In the genomic region with DNA sequence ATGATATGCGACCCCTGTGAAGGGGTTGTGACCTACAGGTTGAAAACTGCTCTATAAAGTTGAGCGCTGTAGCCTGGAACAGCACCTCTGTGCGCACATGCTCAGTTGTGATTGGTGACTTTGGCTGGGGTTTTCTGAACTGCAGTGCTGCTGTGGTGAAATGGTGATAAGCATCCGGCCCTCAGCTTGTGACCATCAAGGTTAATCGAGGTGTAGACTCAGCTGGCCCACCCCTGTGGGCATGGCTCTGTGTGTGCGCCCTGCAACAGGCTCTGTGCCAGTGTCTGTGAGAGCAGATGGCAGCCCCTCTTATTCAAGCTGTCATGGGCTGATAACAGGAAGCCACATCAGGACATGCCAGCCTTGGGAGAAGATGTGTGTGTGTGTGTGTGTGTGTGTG, we compare ENCODE assay signal across 15 mouse cellular contexts. TPM values are rescaled to one million over a fixed set of nuclear protein-coding genes. Genes with fewer than 3 reads are reported as not detected.
A peak's percentile ranks its signal among the peaks of the same experiment; 100 is the strongest.
DNase-seq lines count a peak whose midpoint lies in the region; ATAC-seq and TF ChIP-seq lines count a peak whose summit lies in the region.
"Had no signal": no experiment of that assay in that cellular context is flagged by ENCODE, and none has a peak within 500 bp of the region (broad histone marks: within the 10 kb centered on the region; RNA-seq: fewer than 3 reads in every experiment).

No protein-coding gene starts in this region.

- 88% methylated on average over 6 of the region's 6 CpGs for WGBS in intestine, embryonic 15.5 days
- 87% methylated on average over 6 of the region's 6 CpGs for WGBS in intestine, postnatal 0 days
- 87% methylated on average over 6 of the region's 6 CpGs for WGBS in intestine, embryonic 16.5 days
- 89% methylated on average over 6 of the region's 6 CpGs for WGBS in neural tube, embryonic 15.5 days

- DNase-seq in brain, adult 2 months (ENCODE audit: low read depth, low spot score): peak; percentile 38
- DNase-seq in right cerebral cortex, postnatal 10 days (ENCODE audit: low spot score in 2 of 2): no peak
- DNase-seq in gastrocnemius, postnatal 14 days: no peak
- DNase-seq: cerebellum, adult 9-11 months; kidney, adult 2 months; right cerebral cortex, postnatal 4 days had no signal

- no peak overlapping the region for H3K4me3 ChIP-seq in intestine, embryonic 15.5 days (replicated peaks)
- H3K4me3 ChIP-seq in intestine, postnatal 0 days (ENCODE audit: low read depth, low read length): no peak overlapping the region
- no peak overlapping the region for H3K4me3 ChIP-seq in intestine, embryonic 16.5 days (ENCODE audit: low read length)
- H3K4me3 ChIP-seq in neural tube, embryonic 15.5 days (replicated peaks): no peak overlapping the region
- H3K4me3 ChIP-seq: forebrain, embryonic 12.5 days; heart, embryonic 13.5 days; neural tube, embryonic 13.5 days had no signal

- intact Hi-C loops in gastrocnemius, postnatal 14 days (cut with DNase I; ENCODE audit: low total_unique reads): no loop called here

- no peak for TF ChIP-seq CTCF in intestine, postnatal 0 days (IDR thresholded peaks at IDR 0.05; ENCODE audit: low read depth)

- H3K27ac ChIP-seq in intestine, embryonic 15.5 days: no peak overlapping the region
- H3K27ac ChIP-seq in intestine, postnatal 0 days (ENCODE audit: low read depth, low read length): no peak overlapping the region
- no peak overlapping the region for H3K27ac ChIP-seq in intestine, embryonic 16.5 days (ENCODE audit: low read length)
- no peak overlapping the region for H3K27ac ChIP-seq in neural tube, embryonic 15.5 days (replicated peaks)
- H3K27ac ChIP-seq: forebrain, embryonic 12.5 days; heart, embryonic 13.5 days; neural tube, embryonic 13.5 days had no signal

- H3K36me3 ChIP-seq in intestine, embryonic 15.5 days: peaks cover 8% of the 10 kb centered on the region; the same call in 1 of the 2 replicates
- H3K36me3 ChIP-seq in intestine, postnatal 0 days (ENCODE audit: control insufficient read depth, insufficient read depth): peaks cover 92% of the 10 kb centered on the region
- H3K36me3 ChIP-seq in intestine, embryonic 16.5 days (ENCODE audit: control insufficient read depth, insufficient read depth, low read length): 0 out of 2 replicates have a peak, but pooled peaks cover 8% of the 10 kb centered on the region
- peaks cover 74% of the 10 kb centered on the region for H3K36me3 ChIP-seq in neural tube, embryonic 15.5 days

- no peak overlapping the region for H3K9ac ChIP-seq in intestine, embryonic 15.5 days
- no peak overlapping the region for H3K9ac ChIP-seq in intestine, postnatal 0 days (ENCODE audit: low read depth, low read length)
- no peak overlapping the region for H3K9ac ChIP-seq in intestine, embryonic 16.5 days (ENCODE audit: low read depth, low read length)
- H3K9ac ChIP-seq in neural tube, embryonic 15.5 days (replicated peaks): no peak overlapping the region
- H3K9ac ChIP-seq: forebrain, embryonic 12.5 days; heart, embryonic 13.5 days; neural tube, embryonic 13.5 days had no signal

- H3K4me1 ChIP-seq in intestine, embryonic 15.5 days (replicated peaks): no peaks in the 10 kb centered on the region
- no peaks in the 10 kb centered on the region for H3K4me1 ChIP-seq in intestine, postnatal 0 days (replicated peaks; ENCODE audit: control insufficient read depth, insufficient read depth, low read length)
- no peaks in the 10 kb centered on the region for H3K4me1 ChIP-seq in intestine, embryonic 16.5 days (ENCODE audit: control insufficient read depth, insufficient read depth, low read length)
- H3K4me1 ChIP-seq in neural tube, embryonic 15.5 days: no peaks in the 10 kb centered on the region
- H3K4me1 ChIP-seq: forebrain, embryonic 12.5 days; heart, embryonic 13.5 days; neural tube, embryonic 13.5 days had no signal

- ATAC-seq in intestine, embryonic 15.5 days: peak; percentile 65; the same call in 1 of the 2 replicates
- ATAC-seq in intestine, postnatal 0 days: no peak
- ATAC-seq in intestine, embryonic 16.5 days: peak; percentile 73
- ATAC-seq in megakaryocyte progenitor cell, adult 5-6 weeks (replicated peaks; ENCODE audit: poor library complexity): peak; percentile 95
- no peak for ATAC-seq in neural tube, embryonic 15.5 days (ENCODE audit: low FRiP score)

- no peak overlapping the region for H3K4me2 ChIP-seq in intestine, embryonic 15.5 days (replicated peaks)
- H3K4me2 ChIP-seq in intestine, postnatal 0 days (replicated peaks; ENCODE audit: low read depth): no peak overlapping the region
- H3K4me2 ChIP-seq in intestine, embryonic 16.5 days (ENCODE audit: low read depth, low read length): no peak overlapping the region
- no peak overlapping the region for H3K4me2 ChIP-seq in neural tube, embryonic 15.5 days
- H3K4me2 ChIP-seq: forebrain, embryonic 12.5 days; heart, embryonic 13.5 days; neural tube, embryonic 13.5 days had no signal

- no peaks in the 10 kb centered on the region for H3K27me3 ChIP-seq in intestine, embryonic 15.5 days (replicated peaks)
- H3K27me3 ChIP-seq in intestine, postnatal 0 days (replicated peaks; ENCODE audit: control insufficient read depth, insufficient read depth, low read length): no peaks in the 10 kb centered on the region
- no peaks in the 10 kb centered on the region for H3K27me3 ChIP-seq in intestine, embryonic 16.5 days (replicated peaks; ENCODE audit: control insufficient read depth, insufficient read depth, low read length)
- no peaks in the 10 kb centered on the region for H3K27me3 ChIP-seq in neural tube, embryonic 15.5 days (replicated peaks)
- H3K27me3 ChIP-seq: forebrain, embryonic 12.5 days; heart, embryonic 13.5 days; neural tube, embryonic 13.5 days had no signal

- no peaks in the 10 kb centered on the region for H3K9me3 ChIP-seq in intestine, embryonic 15.5 days
- no peaks in the 10 kb centered on the region for H3K9me3 ChIP-seq in intestine, postnatal 0 days (ENCODE audit: control insufficient read depth)
- H3K9me3 ChIP-seq in intestine, embryonic 16.5 days (ENCODE audit: control insufficient read depth, low read length): no peaks in the 10 kb centered on the region
- H3K9me3 ChIP-seq in neural tube, embryonic 15.5 days (replicated peaks): no peaks in the 10 kb centered on the region
- H3K9me3 ChIP-seq: forebrain, embryonic 12.5 days; heart, embryonic 13.5 days; neural tube, embryonic 13.5 days had no signal

RNA-seq across cellular contexts. Expression of gene Igfals, which starts 6.8 kb away (rescaled TPM):
- 3.4 and 4.4 TPM in 2 replicates for polyA plus RNA-seq in intestine, embryonic 15.5 days (2015; fragmentation: Nextera tagmentation; extraction: Ambion mirVana)
- polyA plus RNA-seq in intestine, postnatal 0 days (2015; fragmentation: Nextera tagmentation; extraction: Ambion mirVana): 17.2 and 18.3 TPM in 2 replicates
- 6.2 and 7.4 TPM in 2 replicates for polyA plus RNA-seq in intestine, embryonic 16.5 days (2015; fragmentation: Nextera tagmentation; extraction: Ambion mirVana)
- total RNA-seq in megakaryocyte progenitor cell, adult 5-6 weeks (2015): not detected in 2 replicates
- not detected in 2 replicates for total RNA-seq in megakaryocyte progenitor cell, adult 5-6 weeks (2017)
- total RNA-seq in gastrocnemius, postnatal 14 days (2021): 1 to 10 TPM; 2.9 TPM
- polyA plus RNA-seq in neural tube, embryonic 15.5 days (2015; fragmentation: Nextera tagmentation; extraction: Ambion mirVana): 0.06 and 0.78 TPM in 2 replicates
- total RNA-seq: left cerebral cortex, postnatal 25 days had no signal
- polyA plus RNA-seq: neural tube, embryonic 13.5 days had no signal

RNA-seq across cellular contexts. Expression of gene Fahd1, which starts 8.8 kb away (rescaled TPM):
- 77.1 and 77.6 TPM in 2 replicates for polyA plus RNA-seq in intestine, embryonic 15.5 days (2015; fragmentation: Nextera tagmentation; extraction: Ambion mirVana)
- 165 and 195 TPM in 2 replicates for polyA plus RNA-seq in intestine, postnatal 0 days (2015; fragmentation: Nextera tagmentation; extraction: Ambion mirVana)
- polyA plus RNA-seq in intestine, embryonic 16.5 days (2015; fragmentation: Nextera tagmentation; extraction: Ambion mirVana): 115 and 132 TPM in 2 replicates
- total RNA-seq in megakaryocyte progenitor cell, adult 5-6 weeks (2015): 10.5 and 11.3 TPM in 2 replicates
- 17.0 and 18.9 TPM in 2 replicates for total RNA-seq in megakaryocyte progenitor cell, adult 5-6 weeks (2017)
- 10 to 100 TPM; 38.9 to 46.1 TPM for total RNA-seq in gastrocnemius, postnatal 14 days (2021)
- 26.0 and 26.4 TPM in 2 replicates for polyA plus RNA-seq in neural tube, embryonic 15.5 days (2015; fragmentation: Nextera tagmentation; extraction: Ambion mirVana)

RNA-seq across cellular contexts. Expression of gene Hagh, which starts 19.0 kb away (rescaled TPM):
- 55.1 and 69.8 TPM in 2 replicates for polyA plus RNA-seq in intestine, embryonic 15.5 days (2015; fragmentation: Nextera tagmentation; extraction: Ambion mirVana)
- 104 and 105 TPM in 2 replicates for polyA plus RNA-seq in intestine, postnatal 0 days (2015; fragmentation: Nextera tagmentation; extraction: Ambion mirVana)
- polyA plus RNA-seq in intestine, embryonic 16.5 days (2015; fragmentation: Nextera tagmentation; extraction: Ambion mirVana): 86.5 and 95.5 TPM in 2 replicates
- total RNA-seq in megakaryocyte progenitor cell, adult 5-6 weeks (2015): 31.4 and 34.4 TPM in 2 replicates
- 36.0 TPM in 2 replicates for total RNA-seq in megakaryocyte progenitor cell, adult 5-6 weeks (2017)
- total RNA-seq in gastrocnemius, postnatal 14 days (2021): 10 to 100 TPM; 71.1 to 77.2 TPM
- 74.7 and 78.9 TPM in 2 replicates for polyA plus RNA-seq in neural tube, embryonic 15.5 days (2015; fragmentation: Nextera tagmentation; extraction: Ambion mirVana)

RNA-seq across cellular contexts. Expression of gene Nubp2, which starts 27.2 kb away (rescaled TPM):
- polyA plus RNA-seq in intestine, embryonic 15.5 days (2015; fragmentation: Nextera tagmentation; extraction: Ambion mirVana): 51.5 and 57.9 TPM in 2 replicates
- polyA plus RNA-seq in intestine, postnatal 0 days (2015; fragmentation: Nextera tagmentation; extraction: Ambion mirVana): 48.0 and 53.5 TPM in 2 replicates
- polyA plus RNA-seq in intestine, embryonic 16.5 days (2015; fragmentation: Nextera tagmentation; extraction: Ambion mirVana): 58.9 and 61.3 TPM in 2 replicates
- total RNA-seq in megakaryocyte progenitor cell, adult 5-6 weeks (2015): 103 and 114 TPM in 2 replicates
- total RNA-seq in megakaryocyte progenitor cell, adult 5-6 weeks (2017): 50.4 and 57.8 TPM in 2 replicates
- 10 to 100 TPM; 12.5 to 14.6 TPM for total RNA-seq in gastrocnemius, postnatal 14 days (2021)
- polyA plus RNA-seq in neural tube, embryonic 15.5 days (2015; fragmentation: Nextera tagmentation; extraction: Ambion mirVana): 63.2 and 68.9 TPM in 2 replicates

RNA-seq across cellular contexts. Expression of gene Spsb3, which starts 27.5 kb away (rescaled TPM):
- polyA plus RNA-seq in intestine, embryonic 15.5 days (2015; fragmentation: Nextera tagmentation; extraction: Ambion mirVana): 32.0 and 33.4 TPM in 2 replicates
- 42.3 and 43.4 TPM in 2 replicates for polyA plus RNA-seq in intestine, postnatal 0 days (2015; fragmentation: Nextera tagmentation; extraction: Ambion mirVana)
- polyA plus RNA-seq in intestine, embryonic 16.5 days (2015; fragmentation: Nextera tagmentation; extraction: Ambion mirVana): 33.9 and 34.4 TPM in 2 replicates
- total RNA-seq in megakaryocyte progenitor cell, adult 5-6 weeks (2015): 14.6 and 17.9 TPM in 2 replicates
- total RNA-seq in megakaryocyte progenitor cell, adult 5-6 weeks (2017): 13.9 and 15.3 TPM in 2 replicates
- total RNA-seq in gastrocnemius, postnatal 14 days (2021): 10 to 100 TPM; 24.4 to 29.2 TPM
- 77.6 and 84.2 TPM in 2 replicates for polyA plus RNA-seq in neural tube, embryonic 15.5 days (2015; fragmentation: Nextera tagmentation; extraction: Ambion mirVana)

Comparison
In these comparisons a context has a peak if more than half of its experiments do, and no peak if none do; other contexts are left out.
1. ATAC-seq: peak in intestine, embryonic 15.5 days (single experiment), intestine, embryonic 16.5 days (single experiment) and megakaryocyte progenitor cell, adult 5-6 weeks (single experiment); none in intestine, postnatal 0 days (single experiment) and neural tube, embryonic 15.5 days (single experiment).